Mouse (Mus musculus): ENCODE results near the gene Otos.

The Otos gene

DNA sequence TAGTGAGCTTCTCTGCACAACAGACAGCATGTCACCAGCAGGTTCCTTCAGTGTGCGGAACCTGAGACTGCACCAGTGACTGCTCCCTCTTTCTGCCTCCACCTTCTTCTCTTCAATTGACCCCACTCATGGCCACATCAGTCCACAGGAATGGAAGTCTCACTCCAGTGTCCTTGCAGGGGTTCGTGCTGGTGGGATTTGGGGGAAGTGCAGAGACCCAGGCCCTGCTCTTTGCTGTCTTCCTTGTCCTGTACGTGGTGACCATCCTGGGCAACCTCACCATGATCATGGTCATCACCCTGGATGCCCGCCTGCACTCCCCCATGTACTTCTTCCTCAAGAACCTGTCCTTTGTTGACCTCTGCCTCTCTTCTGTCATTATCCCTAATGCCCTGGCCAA is 40.9 kb downstream of the Otos start:
- DNase-seq (ENCODE audit: low read depth, low spot score): no peak
- H3K27me3 ChIP-seq (ENCODE audit: control insufficient read depth, insufficient read depth, low read length, poor library complexity, severe bottlenecking): no peaks in the 10 kb centered on the region
- no peaks in the 10 kb centered on the region for H3K36me3 ChIP-seq (ENCODE audit: control insufficient read depth, insufficient read depth, low read length, poor library complexity, severe bottlenecking)

DNA sequence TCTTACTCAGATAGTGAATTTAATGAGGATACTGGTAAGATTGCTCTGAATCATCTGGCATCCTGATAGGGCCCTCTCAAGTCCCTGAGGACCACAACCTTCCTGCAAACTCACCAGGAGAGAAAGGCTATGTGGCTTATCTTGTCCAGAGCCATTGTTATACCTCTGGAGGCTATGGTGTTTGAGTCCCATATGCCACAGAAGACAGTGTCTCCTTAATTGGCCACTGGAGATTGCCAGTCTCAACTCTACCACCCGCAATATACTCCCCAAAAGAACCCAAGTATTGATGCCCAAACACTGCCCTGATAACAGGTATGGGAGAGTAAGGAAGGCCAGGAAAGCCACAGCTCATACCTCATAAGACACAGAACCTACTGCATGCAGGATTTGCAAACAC is 43.2 kb downstream of the Otos start, which contains the start of gene Olfr1410:
TSS of gene Olfr1410 (plus strand) at position 301 of the 400 bp plus-strand sequence.
- no peaks in the 10 kb centered on the region for H3K27me3 ChIP-seq (ENCODE audit: control insufficient read depth, insufficient read depth, low read length, poor library complexity, severe bottlenecking)
- no peak for DNase-seq (ENCODE audit: low read depth, low spot score)
- no peaks in the 10 kb centered on the region for H3K36me3 ChIP-seq (ENCODE audit: control insufficient read depth, insufficient read depth, low read length, poor library complexity, severe bottlenecking)

DNA sequence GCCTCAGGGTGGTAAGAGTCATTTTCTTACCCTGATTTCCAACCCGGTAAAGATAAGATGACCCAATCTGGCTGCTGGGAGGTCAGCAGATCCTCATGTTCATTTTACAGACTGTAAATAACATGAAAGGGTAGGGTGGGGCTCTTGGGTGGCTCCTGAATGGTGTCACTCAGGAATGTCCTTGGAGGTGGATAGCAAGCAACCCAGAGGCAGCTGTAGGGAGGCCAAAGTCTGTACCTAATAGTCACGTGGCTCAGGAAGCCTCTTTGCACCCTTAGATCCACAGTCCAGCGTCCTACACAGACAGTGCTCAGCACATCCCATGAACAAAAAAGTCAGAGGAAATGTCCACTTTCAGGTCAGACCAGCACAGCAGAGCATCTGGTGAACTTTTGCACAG is 52.6 kb downstream of the Otos start:
- Histone ChIP-seq H3K36me3 (ENCODE audit: control insufficient read depth, insufficient read depth, low read length, poor library complexity, severe bottlenecking) (no peaks in the 10 kb centered on the region), H3K27me3 (ENCODE audit: control insufficient read depth, insufficient read depth, low read length, poor library complexity, severe bottlenecking) (no peaks in the 10 kb centered on the region)
- DNase-seq (ENCODE audit: low read depth, low spot score): no peak

Data from splenic B cell, adult 2 months (primary cell).